Mouse (Mus musculus) bone marrow, adult 2 months (tissue): ENCODE measurements at regions not wholly inside any gene's neighbourhood (a gene's known extent, or its start where the extent isn't known, plus 50 kb on each side); places are given as distances from the start of the nearest gene placed in this dataset.

Experiments used
- H3K27ac ChIP-seq: fragments of 200-500 bp; 2 replicates; pipeline ENCODE4 v1.5.1; 2012; ENCODE audit warnings: low read depth, mild to moderate bottlenecking, control low read depth, inconsistent platforms, low read length; ENCODE audit not compliant: control insufficient read depth, poor library complexity, insufficient read depth
- H3K4me1 ChIP-seq: fragments of 200-500 bp; 2 replicates; pipeline ENCODE4 v1.6.1; 2011; ENCODE audit warnings: low read length; ENCODE audit not compliant: control insufficient read depth, insufficient read depth
- H3K4me3 ChIP-seq: fragments of 200-500 bp; replicated peaks from 2 replicates; pipeline ENCODE3; 2011; ENCODE audit warnings: mild to moderate bottlenecking, low read depth, low read length, control low read depth; ENCODE audit not compliant: control insufficient read depth
- CTCF ChIP-seq: fragments of 200-500 bp; IDR thresholded peaks from 2 replicates; pipeline ENCODE4 v1.5.1; 2011; ENCODE audit warnings: low read length, control low read depth; ENCODE audit not compliant: control insufficient read depth, insufficient read depth
- POLR2A ChIP-seq: fragments of 200-500 bp; IDR thresholded peaks from 2 replicates; pipeline ENCODE4 v1.6.1; 2011; ENCODE audit warnings: low read depth, mild to moderate bottlenecking, control low read depth, low read length, borderline replicate concordance; ENCODE audit not compliant: control insufficient read depth
- WGBS: fragments of 180-500 bp; shearing (Covaris S2); methylation state at CpG from one replicate; pipeline ENCODE4 v1.1.7; 2018; 5-methylcytosine and 5-hydroxymethylcytosine counted together

DNA sequence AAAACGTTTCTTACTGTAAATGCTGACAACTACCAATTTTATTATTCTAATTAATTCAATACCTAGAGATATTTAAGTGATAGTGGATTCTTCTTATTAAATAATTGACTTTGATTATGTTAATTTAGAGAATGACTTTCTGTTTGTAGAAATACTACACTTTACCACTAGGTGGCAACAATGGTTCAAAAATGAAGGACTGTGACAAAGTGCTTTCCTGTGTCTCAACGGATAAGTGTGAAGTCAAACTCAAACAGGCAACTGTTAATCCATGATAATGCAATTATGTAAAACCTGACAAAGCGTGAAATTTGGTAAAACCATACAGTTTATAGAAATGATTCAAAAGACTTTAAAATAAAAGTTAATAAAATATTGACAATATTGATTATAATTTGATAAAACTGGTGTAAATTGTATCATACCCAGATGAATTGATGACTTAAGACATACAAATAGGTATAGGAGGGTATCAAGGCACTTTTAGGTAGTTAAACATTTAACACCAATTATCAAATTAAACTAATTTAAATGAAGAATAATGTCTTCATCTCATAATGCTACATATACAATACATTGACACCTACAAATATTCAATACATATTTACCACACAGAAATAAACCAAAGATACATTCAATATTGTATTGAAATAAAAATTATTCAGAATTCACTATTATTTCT lies 1085.3 kb downstream of the 4930444P10Rik start:
- no peak for TF ChIP-seq POLR2A
- no peak for TF ChIP-seq CTCF
- Histone ChIP-seq H3K27ac (no peak overlapping the region), H3K4me3 (no peak overlapping the region), H3K4me1 (no peaks in the 10 kb centered on the region)
- WGBS, result 7% methylated on average over 3 of the region's 3 CpGs

DNA sequence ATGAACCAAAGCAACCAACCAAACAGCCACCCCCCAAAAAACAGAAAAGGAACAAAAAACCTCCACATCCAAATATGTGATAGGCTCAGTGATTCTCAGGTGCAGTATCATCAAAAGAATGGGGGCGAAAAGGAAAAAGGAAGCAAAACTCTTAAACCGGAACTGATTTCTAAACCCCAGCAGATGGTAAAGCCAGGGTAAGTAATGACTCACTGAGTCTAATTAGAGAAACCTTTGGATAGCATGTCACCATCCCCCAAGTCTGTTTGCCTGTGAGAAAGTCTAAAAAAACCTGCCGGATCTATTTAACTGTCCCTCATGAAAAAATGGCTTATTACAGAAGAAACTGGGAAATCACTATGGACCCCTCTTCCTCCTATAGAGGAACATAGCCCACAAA lies 1097.8 kb downstream of the 4930444P10Rik start:
- WGBS, result 66% methylated on average over 3 of the region's 3 CpGs

GRCm38 (mm10) chr1:14980093-14980711 lies 1112.9 kb downstream of the 4930444P10Rik start:
- no peaks in the 10 kb centered on the region for H3K4me1 ChIP-seq
- H3K4me3 ChIP-seq, result no peak overlapping the region
- TF ChIP-seq CTCF (0 out of 2 replicates have a peak, but pooled peaks have one; percentile 10), POLR2A (no peak)
- H3K27ac ChIP-seq, result no peak overlapping the region
- 51% methylated on average over 6 of the region's 6 CpGs for WGBS

More for the DNA sequence above, 1097.8 kb downstream of the 4930444P10Rik start:
- no peak overlapping the region for H3K27ac ChIP-seq
- TF ChIP-seq POLR2A, result no peak
- no peaks in the 10 kb centered on the region; the same call in 1 of the 2 replicates for H3K4me1 ChIP-seq
- no peak overlapping the region for H3K4me3 ChIP-seq
